Mouse (Mus musculus) heart, adult 9 months (tissue): ENCODE data around the gene Bmp6.

Experiments
- DNase-seq, 2 experiments: peaks; one replicate each; pipeline ENCODE4 v3.0.0; 2022; ENCODE audit warnings: low spot score in 2 of 2

Bmp6 gene

GRCm38 (mm10) chr13:38429671-38430070 lies 84.8 kb downstream of the Bmp6 start:
- no peak for DNase-seq

GRCm38 (mm10) chr13:38430075-38430474 lies 85.2 kb downstream of the Bmp6 start:
- DNase-seq = no peak

GRCm38 (mm10) chr13:38434831-38435230 lies 89.9 kb downstream of the Bmp6 start:
- DNase-seq = no peak

- DNase-seq = peak; percentile 36
Measured at GRCm38 (mm10) chr13:38437930-38438329, 93.0 kb downstream of the Bmp6 start.

- DNase-seq = peak in 1 of 2 experiments; percentile 37
Measured at GRCm38 (mm10) chr13:38440240-38440639, 95.3 kb downstream of the Bmp6 start.

GRCm38 (mm10) chr13:38448516-38449015 lies 103.7 kb downstream of the Bmp6 start:
- DNase-seq = no peak

GRCm38 (mm10) chr13:38450051-38450971 lies 105.4 kb downstream of the Bmp6 start:
- peak; percentile 9 to 18 for DNase-seq

GRCm38 (mm10) chr13:38451446-38451845 lies 106.5 kb downstream of the Bmp6 start:
- DNase-seq = no peak

GRCm38 (mm10) chr13:38463410-38463809 lies 118.5 kb downstream of the Bmp6 start:
- no peak for DNase-seq

- DNase-seq = no peak
Measured at GRCm38 (mm10) chr13:38470882-38471281, 126.0 kb downstream of the Bmp6 start.

- DNase-seq = peak in 1 of 2 experiments; percentile 7
Measured at GRCm38 (mm10) chr13:38472636-38473035, 127.7 kb downstream of the Bmp6 start.

- DNase-seq = no peak
Measured at GRCm38 (mm10) chr13:38473497-38473896, 128.6 kb downstream of the Bmp6 start.

- DNase-seq = no peak
Measured at GRCm38 (mm10) chr13:38476936-38477335, 132.0 kb downstream of the Bmp6 start.

GRCm38 (mm10) chr13:38481021-38481420 lies 136.1 kb downstream of the Bmp6 start:
- DNase-seq = no peak

GRCm38 (mm10) chr13:38484701-38485100 lies 139.8 kb downstream of the Bmp6 start:
- DNase-seq = no peak

- DNase-seq = no peak
Measured at GRCm38 (mm10) chr13:38486767-38487166, 141.9 kb downstream of the Bmp6 start.

GRCm38 (mm10) chr13:38496715-38497114 lies 151.8 kb downstream of the Bmp6 start:
- no peak for DNase-seq

- DNase-seq = no peak
Measured at GRCm38 (mm10) chr13:38501314-38501713, 156.4 kb downstream of the Bmp6 start.

GRCm38 (mm10) chr13:38503137-38503849 lies 158.4 kb downstream of the Bmp6 start:
- DNase-seq = peak; percentile 22 to 30

- peak in 1 of 2 experiments; percentile 19 for DNase-seq
Measured at GRCm38 (mm10) chr13:38506320-38506719, 161.4 kb downstream of the Bmp6 start.

GRCm38 (mm10) chr13:38506936-38507335 lies 162.0 kb downstream of the Bmp6 start:
- no peak for DNase-seq

GRCm38 (mm10) chr13:38509681-38510341 lies 164.9 kb downstream of the Bmp6 start:
- DNase-seq = peak in 1 of 2 experiments; percentile 30
